Mouse (Mus musculus): ENCODE measurements at regions not wholly inside any gene's neighbourhood (a gene's known extent, or its start where the extent isn't known, plus 50 kb on each side); places are given as distances from the start of the nearest gene placed in this dataset.

DNA sequence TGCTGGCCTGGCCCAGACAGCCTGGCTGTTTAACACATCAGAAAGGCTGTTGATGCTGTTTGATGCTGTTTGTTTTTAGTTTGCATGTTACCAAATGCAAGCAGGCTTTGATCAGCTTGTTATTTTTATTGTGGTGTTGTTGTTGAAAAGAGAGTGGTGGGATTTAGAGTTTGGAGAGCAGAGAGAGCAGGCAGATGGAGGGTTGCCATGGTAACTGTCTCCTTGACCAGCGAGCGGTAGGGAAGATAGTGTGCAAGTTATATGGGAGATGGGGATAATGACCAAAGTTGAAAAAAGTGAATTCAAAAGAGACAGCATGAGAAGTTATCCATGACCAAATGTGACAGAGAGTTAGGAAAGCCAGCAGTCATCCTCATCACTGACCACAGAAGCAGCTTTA lies 83.3 kb downstream of the Cmc2 start:
- no peak for DNase-seq
- TF ChIP-seq POLR2A (IDR thresholded peaks at IDR 0.05; ENCODE audit: borderline replicate concordance, insufficient read depth, low read length): no peak
- no peak for TF ChIP-seq CTCF (IDR thresholded peaks at IDR 0.05; ENCODE audit: borderline replicate concordance, insufficient read depth, low read depth, low read length)
- WGBS: 74% methylated on average over 2 of the region's 2 CpGs
- H3K27ac ChIP-seq (ENCODE audit: insufficient read depth, low read length): no peak overlapping the region
- H3K27me3 ChIP-seq (ENCODE audit: control insufficient read depth, insufficient read depth, low read length): no peaks in the 10 kb centered on the region
- H3K4me3 ChIP-seq (replicated peaks; ENCODE audit: insufficient read depth, low read depth, low read length): no peak overlapping the region
- H3K4me1 ChIP-seq (ENCODE audit: control insufficient read depth, insufficient read depth, low read length): peaks cover 10% of the 10 kb centered on the region

- WGBS: 10% methylated on average over 2 of the region's 2 CpGs
- H3K27me3 ChIP-seq (ENCODE audit: control insufficient read depth, insufficient read depth, low read length): no peaks in the 10 kb centered on the region
Measured at GRCm38 (mm10) chr8:116832181-116832580, 89.1 kb downstream of the Cmc2 start.

GRCm38 (mm10) chr8:116829631-116830030 lies 91.6 kb downstream of the Cmc2 start:
- no peak for DNase-seq
- peaks cover 5% of the 10 kb centered on the region for H3K4me1 ChIP-seq (ENCODE audit: control insufficient read depth, insufficient read depth, low read length)
- no peaks in the 10 kb centered on the region for H3K27me3 ChIP-seq (ENCODE audit: control insufficient read depth, insufficient read depth, low read length)
- WGBS: 45% methylated on average over 3 of the region's 3 CpGs
- no peak overlapping the region for H3K4me3 ChIP-seq (replicated peaks; ENCODE audit: insufficient read depth, low read depth, low read length)
- no peak for TF ChIP-seq CTCF (IDR thresholded peaks at IDR 0.05; ENCODE audit: borderline replicate concordance, insufficient read depth, low read depth, low read length)
- H3K27ac ChIP-seq (ENCODE audit: insufficient read depth, low read length): no peak overlapping the region

More at GRCm38 (mm10) chr8:116832181-116832580, 89.1 kb downstream of the Cmc2 start:
- Histone ChIP-seq H3K4me3 (replicated peaks; ENCODE audit: insufficient read depth, low read depth, low read length) (no peak overlapping the region), H3K4me1 (ENCODE audit: control insufficient read depth, insufficient read depth, low read length) (peaks cover 9% of the 10 kb centered on the region), H3K27ac (ENCODE audit: insufficient read depth, low read length) (peak overlapping the region; percentile 72)
- TF ChIP-seq POLR2A (IDR thresholded peaks at IDR 0.05; ENCODE audit: borderline replicate concordance, insufficient read depth, low read length): no peak
- no peak for TF ChIP-seq CTCF (IDR thresholded peaks at IDR 0.05; ENCODE audit: borderline replicate concordance, insufficient read depth, low read depth, low read length)
- peak; percentile 61 to 71 for DNase-seq

DNA sequence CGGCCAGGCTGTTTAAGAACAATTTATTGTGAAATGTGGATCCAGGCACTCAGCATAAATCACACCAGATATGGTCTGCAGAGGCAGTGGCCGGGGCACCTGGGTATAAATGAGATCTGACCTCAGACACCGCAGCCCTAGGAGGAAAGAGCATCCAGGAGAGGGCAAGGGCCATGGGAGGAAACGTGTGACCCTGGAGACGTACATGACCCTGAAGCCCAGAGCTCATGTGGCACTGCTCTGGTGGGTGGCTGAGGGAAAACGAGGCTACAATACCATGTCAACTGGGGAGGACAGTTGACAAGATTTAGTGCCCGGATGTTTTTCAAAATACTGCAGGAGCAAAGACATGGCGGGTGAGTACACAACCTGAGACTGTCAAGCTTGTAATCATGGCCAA lies 93.0 kb downstream of the Cmc2 start:
- WGBS: 85% methylated on average over 8 of the region's 8 CpGs
- no peak for DNase-seq
- H3K27ac ChIP-seq (ENCODE audit: insufficient read depth, low read length): no peak overlapping the region
- no peaks in the 10 kb centered on the region for H3K27me3 ChIP-seq (ENCODE audit: control insufficient read depth, insufficient read depth, low read length)
- H3K4me1 ChIP-seq (ENCODE audit: control insufficient read depth, insufficient read depth, low read length): peaks cover 5% of the 10 kb centered on the region
- no peak overlapping the region for H3K4me3 ChIP-seq (replicated peaks; ENCODE audit: insufficient read depth, low read depth, low read length)
- TF ChIP-seq CTCF (IDR thresholded peaks at IDR 0.05; ENCODE audit: borderline replicate concordance, insufficient read depth, low read depth, low read length) (no peak), POLR2A (IDR thresholded peaks at IDR 0.05; ENCODE audit: borderline replicate concordance, insufficient read depth, low read length) (no peak)

- Histone ChIP-seq H3K27me3 (ENCODE audit: control insufficient read depth, insufficient read depth, low read length) (no peaks in the 10 kb centered on the region), H3K27ac (ENCODE audit: insufficient read depth, low read length) (no peak overlapping the region), H3K4me3 (replicated peaks; ENCODE audit: insufficient read depth, low read depth, low read length) (no peak overlapping the region), H3K4me1 (ENCODE audit: control insufficient read depth, insufficient read depth, low read length) (no peaks in the 10 kb centered on the region; the same call in 1 of the 2 replicates)
- WGBS: 92% methylated on average over 13 of the region's 13 CpGs
- TF ChIP-seq CTCF (IDR thresholded peaks at IDR 0.05; ENCODE audit: borderline replicate concordance, insufficient read depth, low read depth, low read length): no peak
- no peak for TF ChIP-seq POLR2A (IDR thresholded peaks at IDR 0.05; ENCODE audit: borderline replicate concordance, insufficient read depth, low read length)
- DNase-seq: no peak
Measured at GRCm38 (mm10) chr8:116827141-116827540, 94.1 kb downstream of the Cmc2 start.

DNA sequence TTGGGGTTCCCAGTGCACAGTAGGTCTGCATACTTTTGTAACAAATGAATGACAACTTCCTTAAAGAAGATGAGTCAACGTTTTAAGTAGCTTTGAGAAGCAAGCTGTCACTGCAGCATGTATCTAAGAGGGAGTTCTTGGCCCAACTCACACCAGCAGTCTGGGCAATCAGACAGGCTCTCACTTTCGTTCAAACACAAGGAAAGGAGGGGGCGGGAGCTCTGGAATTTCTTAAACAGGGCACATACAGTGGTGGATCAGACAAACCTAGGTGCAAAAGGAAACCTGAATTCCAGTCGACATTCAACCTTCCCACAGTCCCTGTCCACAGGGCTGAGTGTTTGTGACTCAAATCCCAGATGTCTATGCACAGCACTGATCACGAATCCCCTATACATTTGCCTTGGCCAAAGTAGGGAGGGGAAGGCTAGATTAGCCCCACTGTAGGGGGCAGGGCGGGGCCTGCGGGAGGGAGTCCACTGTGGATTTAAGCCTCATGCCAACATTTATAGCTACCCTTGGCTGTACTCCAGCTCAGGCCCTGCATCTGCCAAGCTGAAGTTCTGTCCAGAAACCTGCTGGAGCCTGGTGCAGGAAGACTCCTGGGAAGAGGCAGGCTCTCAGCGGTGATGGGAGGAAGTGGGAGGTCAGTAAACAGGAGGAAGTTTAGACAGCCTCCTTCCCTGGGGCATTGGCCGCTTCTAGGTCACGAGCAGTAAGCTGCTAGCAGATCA lies 81.5 kb upstream of the Cdyl2 start:
- no peak overlapping the region for H3K4me3 ChIP-seq (replicated peaks; ENCODE audit: insufficient read depth, low read depth, low read length)
- 10% methylated on average over 10 of the region's 10 CpGs for WGBS
- DNase-seq: peak; percentile 79 to 82
- TF ChIP-seq POLR2A (IDR thresholded peaks at IDR 0.05; ENCODE audit: borderline replicate concordance, insufficient read depth, low read length) (no peak), CTCF (IDR thresholded peaks at IDR 0.05; ENCODE audit: borderline replicate concordance, insufficient read depth, low read depth, low read length) (no peak)
- H3K4me1 ChIP-seq (ENCODE audit: control insufficient read depth, insufficient read depth, low read length): peaks cover 12% of the 10 kb centered on the region
- H3K27ac ChIP-seq (ENCODE audit: insufficient read depth, low read length): no peak overlapping the region
- H3K27me3 ChIP-seq (ENCODE audit: control insufficient read depth, insufficient read depth, low read length): no peaks in the 10 kb centered on the region

- TF ChIP-seq POLR2A (IDR thresholded peaks at IDR 0.05; ENCODE audit: borderline replicate concordance, insufficient read depth, low read length) (no peak), CTCF (IDR thresholded peaks at IDR 0.05; ENCODE audit: borderline replicate concordance, insufficient read depth, low read depth, low read length) (no peak)
- H3K27me3 ChIP-seq (ENCODE audit: control insufficient read depth, insufficient read depth, low read length): no peaks in the 10 kb centered on the region
- H3K27ac ChIP-seq (ENCODE audit: insufficient read depth, low read length): no peak overlapping the region
- WGBS: 92% methylated on average over 32 of the region's 32 CpGs
- no peaks in the 10 kb centered on the region for H3K4me1 ChIP-seq (ENCODE audit: control insufficient read depth, insufficient read depth, low read length)
- H3K4me3 ChIP-seq (replicated peaks; ENCODE audit: insufficient read depth, low read depth, low read length): no peak overlapping the region
- no peak for DNase-seq
Measured at GRCm38 (mm10) chr8:116801313-116801712, 68.5 kb upstream of the Cdyl2 start.

DNA sequence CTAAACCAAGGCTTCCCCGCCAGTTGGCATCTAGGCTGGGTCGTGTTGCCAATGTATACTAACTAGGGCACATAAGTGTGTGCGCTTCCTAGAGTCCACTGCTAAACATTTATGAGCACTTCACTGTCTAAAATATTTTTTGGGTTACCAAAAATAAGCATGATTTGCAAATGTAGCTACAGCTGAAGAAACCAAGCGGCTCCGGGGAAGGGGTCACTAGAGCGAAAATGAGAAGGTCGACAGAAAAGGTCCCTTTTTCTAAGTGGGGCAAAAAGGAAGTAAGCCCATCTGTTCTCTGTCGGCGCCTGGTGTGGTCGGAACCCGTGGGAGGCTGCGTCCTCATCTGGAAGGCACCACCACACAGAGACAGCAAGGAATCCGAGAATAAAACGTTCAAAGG lies 67.8 kb upstream of the Cdyl2 start:
- Histone ChIP-seq H3K27ac (ENCODE audit: insufficient read depth, low read length) (no peak overlapping the region), H3K4me1 (ENCODE audit: control insufficient read depth, insufficient read depth, low read length) (no peaks in the 10 kb centered on the region), H3K27me3 (ENCODE audit: control insufficient read depth, insufficient read depth, low read length) (no peaks in the 10 kb centered on the region), H3K4me3 (replicated peaks; ENCODE audit: insufficient read depth, low read depth, low read length) (no peak overlapping the region)
- TF ChIP-seq CTCF (IDR thresholded peaks at IDR 0.05; ENCODE audit: borderline replicate concordance, insufficient read depth, low read depth, low read length) (no peak), POLR2A (IDR thresholded peaks at IDR 0.05; ENCODE audit: borderline replicate concordance, insufficient read depth, low read length) (no peak)
- peak in 1 of 2 experiments; percentile 27 for DNase-seq
- WGBS: 64% methylated on average over 14 of the region's 14 CpGs

Data from cerebellum, adult 2 months (tissue).